Mouse (Mus musculus) granulocyte monocyte progenitor cell, adult 5-6 weeks (primary cell): ENCODE results near the gene Trim2. TPM values are rescaled to one million over a fixed set of nuclear protein-coding genes. Genes with fewer than 3 reads are reported as not detected.

Source experiments
- ATAC-seq: replicated peaks from 2 replicates; pipeline ENCODE4 v1.8.0; 2016; ENCODE audit warnings: mild to moderate bottlenecking, moderate TSS enrichment, inconsistent platforms; ENCODE audit not compliant: poor library complexity, severe bottlenecking
- total RNA-seq, 2 experiments: library from RNA; stranded (forward) in 1 of 2; stranded (reverse) in 1 of 2; fragments of 200-712, 200-1000 nt in 1 of 2; fragments of >200 nt in 1 of 2; fragmentation: Nextera tagmentation in 1 of 2; gene quantifications; 2 replicates each; pipeline ENCODE4 v1.2.3; 2014 to 2017

The Trim2 gene
- total RNA-seq, 2 experiments from 2014 or later, result not detected

DNA sequence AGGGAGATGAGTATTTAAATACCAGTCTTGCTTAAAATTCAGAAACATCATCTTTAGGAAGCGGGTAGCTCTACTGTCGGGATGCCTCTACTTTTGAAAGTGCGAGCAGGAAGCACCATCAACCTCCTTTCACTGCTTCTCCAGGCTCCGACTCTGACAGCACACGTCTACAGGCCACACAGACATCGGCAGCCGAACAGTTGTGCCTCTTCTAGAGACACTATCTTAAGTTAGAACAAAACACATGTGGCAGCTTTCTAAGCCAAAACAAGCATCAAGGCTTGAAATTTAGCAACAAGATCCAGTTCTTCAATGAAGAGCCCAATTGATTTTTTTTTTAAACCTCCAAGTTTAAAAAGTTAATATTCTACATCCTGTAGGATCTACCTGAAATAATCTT lies 188.5 kb downstream of the Trim2 start:
- no peak for ATAC-seq

Other genes starting within 250 kb of the Trim2 start
- gene Mnd1, start 151.1 kb downstream of the Trim2 start, total RNA-seq (2014; fragmentation: Nextera tagmentation), result 13.9 and 37.9 TPM in 2 replicates
- 32.1 and 43.3 TPM in 2 replicates for gene Mnd1, start 151.1 kb downstream of the Trim2 start, total RNA-seq (2017)
- gene Gm6525, start 132.8 kb downstream of the Trim2 start, total RNA-seq (2014; fragmentation: Nextera tagmentation), result not detected in 2 replicates
- gene Gm6525, start 132.8 kb downstream of the Trim2 start, total RNA-seq (2017), result 0.15 TPM in 1 of 2 replicates, not detected in the other
- gene Fhdc1, start 173.6 kb upstream of the Trim2 start, total RNA-seq (2014; fragmentation: Nextera tagmentation), result not detected in 2 replicates
- gene Fhdc1, start 173.6 kb upstream of the Trim2 start, total RNA-seq (2017), result 0.30 TPM in 1 of 2 replicates, not detected in the other